Mouse (Mus musculus) CH12.LX (cell line): ENCODE results near the gene Rpl7l1.

Source experiments
- CTCF ChIP-seq, 2 experiments: IDR thresholded peaks in 1 of 2; conservative IDR thresholded peaks in 1 of 2; 2 replicates each; pipeline ENCODE4 v1.5.1; 2011 to 2012; ENCODE audit warnings: low read depth in 2 of 2, low read length in 2 of 2, improper control_type of control experiment in 1 of 2, inconsistent platforms in 1 of 2, mild to moderate bottlenecking in 1 of 2, moderate library complexity in 1 of 2
- EP300 ChIP-seq: IDR thresholded peaks from 2 replicates; pipeline ENCODE4 v1.6.1; 2011; ENCODE audit warnings: low read length, improper control_type of control experiment
- ETS1 ChIP-seq: conservative IDR thresholded peaks from 2 replicates; pipeline ENCODE4 v1.6.1; 2012; ENCODE audit warnings: low read depth, mild to moderate bottlenecking, inconsistent platforms, low read length, improper control_type of control experiment, moderate library complexity
- JUN ChIP-seq: IDR thresholded peaks from 2 replicates; pipeline ENCODE4 v1.6.1; 2011; ENCODE audit warnings: low read depth, mild to moderate bottlenecking, low read length, improper control_type of control experiment, moderate library complexity; ENCODE audit not compliant: insufficient read depth
- MEF2A ChIP-seq: IDR thresholded peaks from 2 replicates; pipeline ENCODE4 v1.6.1; 2014; ENCODE audit warnings: low read depth, mild to moderate bottlenecking, inconsistent platforms, low read length, improper control_type of control experiment, borderline replicate concordance
- POLR2A ChIP-seq: IDR thresholded peaks from 2 replicates; pipeline ENCODE4 v1.6.1; 2011; ENCODE audit warnings: low read depth, mild to moderate bottlenecking, improper control_type of control experiment, low read length
- RAD21 ChIP-seq: IDR thresholded peaks from 2 replicates; pipeline ENCODE4 v1.6.1; 2011; ENCODE audit warnings: low read depth, mild to moderate bottlenecking, low read length, improper control_type of control experiment, moderate library complexity
- TBP ChIP-seq: conservative IDR thresholded peaks from 2 replicates; pipeline ENCODE4 v1.6.1; 2011; ENCODE audit warnings: low read depth, low read length, improper control_type of control experiment
- TCF12 ChIP-seq: IDR thresholded peaks from 2 replicates; pipeline ENCODE4 v1.6.1; 2014; ENCODE audit warnings: low read depth, mild to moderate bottlenecking, inconsistent platforms, low read length, improper control_type of control experiment
- UBTF ChIP-seq: IDR thresholded peaks from 2 replicates; pipeline ENCODE4 v1.6.1; 2012; ENCODE audit warnings: low read depth, mild to moderate bottlenecking, inconsistent platforms, low read length, improper control_type of control experiment, moderate library complexity

GRCm38 (mm10) chr17:46814497-46814896, 32.0 kb upstream of the Rpl7l1 start:
- TF ChIP-seq CTCF (conservative IDR thresholded peaks at IDR 0.05 in 1 of 2, IDR thresholded peaks at IDR 0.05 in 1 of 2; ENCODE audit: low read depth in 2 of 2, low read length in 2 of 2) = no peak
- no peak for TF ChIP-seq POLR2A
- TF ChIP-seq TCF12 = no peak
- TF ChIP-seq MEF2A = no peak
- no peak for TF ChIP-seq UBTF
- no peak for TF ChIP-seq RAD21
- no peak for TF ChIP-seq EP300
- no peak for TF ChIP-seq JUN
- no peak for TF ChIP-seq ETS1
- TF ChIP-seq TBP = no peak
